Mouse (Mus musculus): ENCODE measurements around the gene Kbtbd8. TPM values are rescaled to one million over a fixed set of nuclear protein-coding genes. Genes with fewer than 3 reads are reported as not detected.

The Kbtbd8 gene
- polyA plus RNA-seq, 1 experiment, result 25.1 TPM

DNA sequence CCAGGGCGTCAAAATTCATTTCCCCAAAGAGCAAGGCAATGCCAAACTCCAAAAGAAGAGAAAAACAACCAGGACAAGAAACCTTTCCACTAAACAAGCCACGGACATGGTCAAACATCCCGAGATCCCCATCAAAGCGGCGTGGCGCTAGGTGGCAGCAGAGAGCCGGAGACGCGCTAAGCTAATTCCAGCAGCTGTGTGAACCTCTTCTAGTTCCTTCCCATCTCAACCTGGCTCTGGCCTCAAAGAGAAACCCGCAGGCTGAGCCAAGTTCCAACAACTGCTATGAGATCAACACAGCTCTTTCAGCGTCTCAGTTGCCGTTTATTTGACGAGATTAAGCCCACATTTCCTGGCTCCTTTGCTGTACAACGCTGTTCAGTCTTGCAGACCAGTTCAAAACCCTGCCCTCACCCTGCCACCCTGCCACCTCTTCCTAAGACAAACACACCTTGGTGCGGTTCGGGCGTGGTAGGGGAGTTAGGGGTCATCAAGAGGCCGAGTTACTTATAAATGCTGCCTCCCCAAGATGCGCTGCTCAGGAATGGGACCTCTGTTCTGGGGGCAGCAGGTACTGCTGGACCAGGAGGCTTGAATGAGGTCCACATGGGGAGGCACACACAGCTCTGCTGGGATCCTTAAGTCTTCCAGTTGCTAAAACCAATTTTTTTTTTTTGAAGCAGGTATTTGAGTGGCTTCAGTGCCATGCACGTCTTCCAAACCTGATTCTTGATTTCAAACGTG lies 18.5 kb upstream of the Kbtbd8 start:
- TF ChIP-seq EP300 (IDR thresholded peaks at IDR 0.05; ENCODE audit: insufficient read depth, low read depth, low read length), result no peak
- TF ChIP-seq CTCF (IDR thresholded peaks at IDR 0.05; ENCODE audit: low read depth, low read length), result peak; percentile 95
- no peaks in the 10 kb centered on the region for H3K9me3 ChIP-seq (replicated peaks; ENCODE audit: control insufficient read depth, insufficient read depth, low read length, poor library complexity, severe bottlenecking)
- no peaks in the 10 kb centered on the region; the same call in 1 of the 2 replicates for H3K27me3 ChIP-seq (ENCODE audit: control insufficient read depth, insufficient read depth, low read length, poor library complexity, severe bottlenecking)
- H3K9ac ChIP-seq (ENCODE audit: low read depth, poor library complexity, severe bottlenecking), result no peak overlapping the region
- H3K27ac ChIP-seq (ENCODE audit: insufficient read depth, low read length), result no peak overlapping the region
- H3K4me3 ChIP-seq (ENCODE audit: low read depth, low read length), result no peak overlapping the region
- no peaks in the 10 kb centered on the region for H3K36me3 ChIP-seq (ENCODE audit: control insufficient read depth, insufficient read depth, low read length, poor library complexity, severe bottlenecking)
- no peaks in the 10 kb centered on the region for H3K4me1 ChIP-seq (ENCODE audit: control insufficient read depth, insufficient read depth, low read length)

GRCm38 (mm10) chr6:95103706-95104105 lies 13.3 kb upstream of the Kbtbd8 start:
- no peaks in the 10 kb centered on the region for H3K36me3 ChIP-seq (ENCODE audit: control insufficient read depth, insufficient read depth, low read length, poor library complexity, severe bottlenecking)
- no peaks in the 10 kb centered on the region; the same call in 1 of the 2 replicates for H3K27me3 ChIP-seq (ENCODE audit: control insufficient read depth, insufficient read depth, low read length, poor library complexity, severe bottlenecking)
- H3K27ac ChIP-seq (ENCODE audit: insufficient read depth, low read length), result no peak overlapping the region
- H3K9me3 ChIP-seq (replicated peaks; ENCODE audit: control insufficient read depth, insufficient read depth, low read length, poor library complexity, severe bottlenecking), result no peaks in the 10 kb centered on the region
- H3K9ac ChIP-seq (ENCODE audit: low read depth, poor library complexity, severe bottlenecking), result no peak overlapping the region
- H3K4me1 ChIP-seq (ENCODE audit: control insufficient read depth, insufficient read depth, low read length), result no peaks in the 10 kb centered on the region
- TF ChIP-seq POLR2A (IDR thresholded peaks at IDR 0.05; ENCODE audit: insufficient read depth, low read length) (no peak), CTCF (IDR thresholded peaks at IDR 0.05; ENCODE audit: low read depth, low read length) (no peak), EP300 (IDR thresholded peaks at IDR 0.05; ENCODE audit: insufficient read depth, low read depth, low read length) (no peak)
- no peak overlapping the region for H3K4me3 ChIP-seq (ENCODE audit: low read depth, low read length)

DNA sequence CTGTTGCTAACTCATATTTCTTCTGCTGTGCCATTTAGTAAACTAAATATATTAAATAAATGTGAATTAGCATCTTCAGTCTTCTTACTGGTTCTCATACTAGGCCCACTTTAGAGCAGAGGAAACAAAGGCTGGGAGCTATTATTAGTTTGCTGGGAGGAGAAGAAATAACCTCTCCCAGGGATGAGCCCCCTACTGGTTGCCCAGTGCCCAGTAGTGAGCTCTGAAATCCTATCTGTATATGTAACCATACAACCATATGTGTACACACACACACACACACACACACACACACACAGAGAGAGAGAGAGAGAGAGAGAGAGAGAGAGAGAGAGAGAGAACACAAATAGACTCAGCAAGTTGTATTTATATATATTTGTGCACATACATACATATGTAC lies 8.6 kb upstream of the Kbtbd8 start:
- no peaks in the 10 kb centered on the region for H3K36me3 ChIP-seq (ENCODE audit: control insufficient read depth, insufficient read depth, low read length, poor library complexity, severe bottlenecking)
- no peaks in the 10 kb centered on the region for H3K4me1 ChIP-seq (ENCODE audit: control insufficient read depth, insufficient read depth, low read length)
- no peak overlapping the region for H3K27ac ChIP-seq (ENCODE audit: insufficient read depth, low read length)
- H3K4me3 ChIP-seq (ENCODE audit: low read depth, low read length), result no peak overlapping the region
- no peaks in the 10 kb centered on the region for H3K27me3 ChIP-seq (ENCODE audit: control insufficient read depth, insufficient read depth, low read length, poor library complexity, severe bottlenecking)
- TF ChIP-seq POLR2A (IDR thresholded peaks at IDR 0.05; ENCODE audit: insufficient read depth, low read length) (no peak), EP300 (IDR thresholded peaks at IDR 0.05; ENCODE audit: insufficient read depth, low read depth, low read length) (no peak), CTCF (IDR thresholded peaks at IDR 0.05; ENCODE audit: low read depth, low read length) (no peak)
- H3K9ac ChIP-seq (ENCODE audit: low read depth, poor library complexity, severe bottlenecking), result no peak overlapping the region
- H3K9me3 ChIP-seq (replicated peaks; ENCODE audit: control insufficient read depth, insufficient read depth, low read length, poor library complexity, severe bottlenecking), result no peaks in the 10 kb centered on the region

- H3K4me3 ChIP-seq (ENCODE audit: low read depth, low read length), result no peak overlapping the region
- H3K4me1 ChIP-seq (ENCODE audit: control insufficient read depth, insufficient read depth, low read length), result no peaks in the 10 kb centered on the region
- no peaks in the 10 kb centered on the region for H3K9me3 ChIP-seq (replicated peaks; ENCODE audit: control insufficient read depth, insufficient read depth, low read length, poor library complexity, severe bottlenecking)
- H3K27ac ChIP-seq (ENCODE audit: insufficient read depth, low read length), result no peak overlapping the region
- H3K36me3 ChIP-seq (ENCODE audit: control insufficient read depth, insufficient read depth, low read length, poor library complexity, severe bottlenecking), result no peaks in the 10 kb centered on the region
- no peaks in the 10 kb centered on the region for H3K27me3 ChIP-seq (ENCODE audit: control insufficient read depth, insufficient read depth, low read length, poor library complexity, severe bottlenecking)
- TF ChIP-seq POLR2A (IDR thresholded peaks at IDR 0.05; ENCODE audit: insufficient read depth, low read length) (no peak), CTCF (IDR thresholded peaks at IDR 0.05; ENCODE audit: low read depth, low read length) (no peak), EP300 (IDR thresholded peaks at IDR 0.05; ENCODE audit: insufficient read depth, low read depth, low read length) (no peak)
- no peak overlapping the region for H3K9ac ChIP-seq (ENCODE audit: low read depth, poor library complexity, severe bottlenecking)
Observed at GRCm38 (mm10) chr6:95109691-95110450, 7.2 kb upstream of the Kbtbd8 start.

DNA sequence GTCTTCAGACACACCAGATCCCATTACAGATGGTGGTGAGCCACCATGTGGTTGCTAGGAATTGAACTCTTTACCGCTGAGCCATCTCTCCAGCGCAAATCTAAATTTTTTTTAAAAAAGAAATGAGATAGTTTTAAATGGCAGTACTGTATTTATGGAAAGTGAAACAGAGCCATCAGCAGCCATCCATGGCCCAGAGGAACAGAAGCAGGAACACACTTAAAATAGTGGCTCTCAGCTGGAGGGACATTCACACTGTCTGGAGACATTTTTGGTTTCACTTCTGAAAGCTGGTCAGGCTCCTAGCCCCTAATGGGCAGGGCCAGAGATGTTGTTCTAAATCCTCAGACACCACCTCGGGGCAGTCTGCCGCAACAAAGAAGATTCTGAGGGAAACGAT lies 5.0 kb upstream of the Kbtbd8 start:
- TF ChIP-seq EP300 (IDR thresholded peaks at IDR 0.05; ENCODE audit: insufficient read depth, low read depth, low read length), result no peak
- H3K36me3 ChIP-seq (ENCODE audit: control insufficient read depth, insufficient read depth, low read length, poor library complexity, severe bottlenecking), result no peaks in the 10 kb centered on the region
- no peaks in the 10 kb centered on the region for H3K4me1 ChIP-seq (ENCODE audit: control insufficient read depth, insufficient read depth, low read length)
- H3K9ac ChIP-seq (ENCODE audit: low read depth, poor library complexity, severe bottlenecking), result no peak overlapping the region
- no peak overlapping the region for H3K4me3 ChIP-seq (ENCODE audit: low read depth, low read length)
- H3K27ac ChIP-seq (ENCODE audit: insufficient read depth, low read length), result no peak overlapping the region
- no peaks in the 10 kb centered on the region for H3K27me3 ChIP-seq (ENCODE audit: control insufficient read depth, insufficient read depth, low read length, poor library complexity, severe bottlenecking)
- H3K9me3 ChIP-seq (replicated peaks; ENCODE audit: control insufficient read depth, insufficient read depth, low read length, poor library complexity, severe bottlenecking), result no peaks in the 10 kb centered on the region

GRCm38 (mm10) chr6:95116513-95116912 lies 527 bp upstream of the Kbtbd8 start:
- Histone ChIP-seq H3K4me3 (ENCODE audit: low read depth, low read length) (no peak overlapping the region), H3K9ac (ENCODE audit: low read depth, poor library complexity, severe bottlenecking) (no peak overlapping the region), H3K36me3 (ENCODE audit: control insufficient read depth, insufficient read depth, low read length, poor library complexity, severe bottlenecking) (no peaks in the 10 kb centered on the region), H3K27ac (ENCODE audit: insufficient read depth, low read length) (no peak overlapping the region), H3K9me3 (replicated peaks; ENCODE audit: control insufficient read depth, insufficient read depth, low read length, poor library complexity, severe bottlenecking) (no peaks in the 10 kb centered on the region), H3K4me1 (ENCODE audit: control insufficient read depth, insufficient read depth, low read length) (no peaks in the 10 kb centered on the region), H3K27me3 (ENCODE audit: control insufficient read depth, insufficient read depth, low read length, poor library complexity, severe bottlenecking) (no peaks in the 10 kb centered on the region)
- no peak for TF ChIP-seq EP300 (IDR thresholded peaks at IDR 0.05; ENCODE audit: insufficient read depth, low read depth, low read length)
- no peak for TF ChIP-seq POLR2A (IDR thresholded peaks at IDR 0.05; ENCODE audit: insufficient read depth, low read length)
- no peak for TF ChIP-seq CTCF (IDR thresholded peaks at IDR 0.05; ENCODE audit: low read depth, low read length)
